In the genomic region with DNA sequence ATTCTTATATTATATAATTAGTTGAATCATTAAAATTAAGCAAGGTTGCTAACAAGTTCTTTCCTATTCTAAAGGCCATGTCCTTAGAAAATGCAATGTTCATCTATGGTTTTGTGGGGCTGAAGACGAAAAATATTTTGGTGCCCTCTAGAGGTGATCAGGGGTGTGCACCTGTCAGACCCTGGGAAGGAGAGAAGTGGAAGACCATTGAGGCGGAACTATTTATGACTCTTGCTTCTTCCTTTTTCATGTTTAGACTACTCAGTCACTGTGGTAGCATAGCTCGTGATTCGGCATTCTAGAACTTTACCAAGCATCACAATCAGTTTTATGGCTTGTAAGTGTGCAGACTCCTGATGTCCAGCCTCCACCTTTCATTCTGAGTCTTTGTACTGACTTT, we compare ENCODE assay signal across 11 mouse cellular contexts. TPM values are rescaled to one million over a fixed set of nuclear protein-coding genes. Genes with fewer than 3 reads are reported as not detected.
DNase-seq lines count a peak whose midpoint lies in the region; ATAC-seq and TF ChIP-seq lines count a peak whose summit lies in the region.
"Had no signal": no experiment of that assay in that cellular context is flagged by ENCODE, and none has a peak within 500 bp of the region (broad histone marks: within the 10 kb centered on the region; RNA-seq: fewer than 3 reads in every experiment).

No protein-coding gene starts in this region.

- H3K36me3 ChIP-seq in intestine, postnatal 0 days (ENCODE audit: control insufficient read depth, insufficient read depth): no peaks in the 10 kb centered on the region
- no peaks in the 10 kb centered on the region for H3K36me3 ChIP-seq in intestine, embryonic 16.5 days (ENCODE audit: control insufficient read depth, insufficient read depth, low read length)
- no peaks in the 10 kb centered on the region for H3K36me3 ChIP-seq in stomach, postnatal 0 days (ENCODE audit: control insufficient read depth, insufficient read depth, low read length)
- H3K36me3 ChIP-seq: liver, embryonic 13.5 days had no signal

- peaks cover 9% of the 10 kb centered on the region for H3K27me3 ChIP-seq in intestine, postnatal 0 days (replicated peaks; ENCODE audit: control insufficient read depth, insufficient read depth, low read length)
- peaks cover 8% of the 10 kb centered on the region for H3K27me3 ChIP-seq in intestine, embryonic 16.5 days (replicated peaks; ENCODE audit: control insufficient read depth, insufficient read depth, low read length)
- H3K27me3 ChIP-seq in stomach, postnatal 0 days (ENCODE audit: control insufficient read depth, insufficient read depth, low read length): 0 out of 2 replicates have a peak, but pooled peaks cover 1% of the 10 kb centered on the region

- 20% methylated on average over 4 of the region's 4 CpGs for WGBS in intestine, postnatal 0 days
- 19% methylated on average over 4 of the region's 4 CpGs for WGBS in intestine, embryonic 16.5 days
- whole genome bisulfite sequencing in stomach, postnatal 0 days: 45% methylated on average over 4 of the region's 4 CpGs

- peaks cover 4% of the 10 kb centered on the region; the same call in 1 of the 2 replicates for H3K4me1 ChIP-seq in intestine, postnatal 0 days (replicated peaks; ENCODE audit: control insufficient read depth, insufficient read depth, low read length)
- H3K4me1 ChIP-seq in intestine, embryonic 16.5 days (ENCODE audit: control insufficient read depth, insufficient read depth, low read length): peaks cover 7% of the 10 kb centered on the region
- 0 out of 2 replicates have a peak, but pooled peaks cover 3% of the 10 kb centered on the region for H3K4me1 ChIP-seq in stomach, postnatal 0 days (replicated peaks; ENCODE audit: control insufficient read depth, insufficient read depth)

- DNase-seq in urinary bladder, postnatal 14 days (ENCODE audit: low spot score): peak; percentile 18
- no peak for DNase-seq in urinary bladder, adult 2 months (ENCODE audit: low spot score)
- DNase-seq in embryo, embryonic 11 days: peak; percentile 56
- DNase-seq in stomach, postnatal 0 days (ENCODE audit: low spot score): no peak
- no peak for DNase-seq in gastrocnemius, postnatal 4 days (ENCODE audit: low spot score in 2 of 2)
- DNase-seq in cerebellum, postnatal 4 days (ENCODE audit: low spot score in 2 of 2): no peak
- DNase-seq: liver, embryonic 13.5 days; thymus, adult 18-20 months had no signal

- ATAC-seq in intestine, postnatal 0 days: no peak
- ATAC-seq in intestine, embryonic 16.5 days: no peak
- ATAC-seq in stomach, postnatal 0 days (ENCODE audit: low FRiP score, low TSS enrichment): no peak
- ATAC-seq: forebrain, embryonic 16.5 days had no signal

- H3K4me3 ChIP-seq in intestine, postnatal 0 days (ENCODE audit: low read depth, low read length): no peak overlapping the region
- no peak overlapping the region for H3K4me3 ChIP-seq in intestine, embryonic 16.5 days (ENCODE audit: low read length)
- no peak overlapping the region for H3K4me3 ChIP-seq in stomach, postnatal 0 days (ENCODE audit: low read depth, low read length)
- H3K4me3 ChIP-seq: liver, embryonic 13.5 days had no signal

- H3K9me3 ChIP-seq in intestine, postnatal 0 days (ENCODE audit: control insufficient read depth): no peaks in the 10 kb centered on the region
- H3K9me3 ChIP-seq in intestine, embryonic 16.5 days (ENCODE audit: control insufficient read depth, low read length): no peaks in the 10 kb centered on the region
- H3K9me3 ChIP-seq in stomach, postnatal 0 days (ENCODE audit: control insufficient read depth, low read length): no peaks in the 10 kb centered on the region
- H3K9me3 ChIP-seq: liver, embryonic 13.5 days had no signal

- TF ChIP-seq EP300 in stomach, postnatal 0 days (optimal IDR thresholded peaks at IDR 0.05): no peak

- H3K27ac ChIP-seq in intestine, postnatal 0 days (ENCODE audit: low read depth, low read length): no peak overlapping the region
- H3K27ac ChIP-seq in intestine, embryonic 16.5 days (ENCODE audit: low read length): no peak overlapping the region
- H3K27ac ChIP-seq in stomach, postnatal 0 days (replicated peaks): no peak overlapping the region
- H3K27ac ChIP-seq: liver, embryonic 13.5 days had no signal

- H3K4me2 ChIP-seq in intestine, postnatal 0 days (replicated peaks; ENCODE audit: low read depth): no peak overlapping the region
- no peak overlapping the region for H3K4me2 ChIP-seq in intestine, embryonic 16.5 days (ENCODE audit: low read depth, low read length)
- no peak overlapping the region for H3K4me2 ChIP-seq in stomach, postnatal 0 days (replicated peaks; ENCODE audit: low read depth)
- H3K4me2 ChIP-seq: liver, embryonic 13.5 days had no signal

- no peak overlapping the region for H3K9ac ChIP-seq in intestine, postnatal 0 days (ENCODE audit: low read depth, low read length)
- H3K9ac ChIP-seq in intestine, embryonic 16.5 days (ENCODE audit: low read depth, low read length): no peak overlapping the region
- no peak overlapping the region for H3K9ac ChIP-seq in stomach, postnatal 0 days (ENCODE audit: low read length)
- H3K9ac ChIP-seq: liver, embryonic 13.5 days had no signal

- peak; percentile 75 for TF ChIP-seq CTCF in intestine, postnatal 0 days (IDR thresholded peaks at IDR 0.05; ENCODE audit: low read depth)
- peak; percentile 77 for TF ChIP-seq CTCF in stomach, postnatal 0 days (IDR thresholded peaks at IDR 0.05; ENCODE audit: low read depth)

RNA-seq across cellular contexts. Expression of gene Slit2, which starts 3.6 kb away (rescaled TPM):
- polyA plus RNA-seq in intestine, postnatal 0 days (2015; fragmentation: Nextera tagmentation; extraction: Ambion mirVana): 4.6 and 4.9 TPM in 2 replicates
- polyA plus RNA-seq in intestine, embryonic 16.5 days (2015; fragmentation: Nextera tagmentation; extraction: Ambion mirVana): 11.6 TPM in 2 replicates
- polyA plus RNA-seq in urinary bladder, adult 2 months (2012; rRNA removed): 4.8 and 6.5 TPM in 2 replicates
- 7.8 and 9.1 TPM in 2 replicates for polyA plus RNA-seq in stomach, postnatal 0 days (2015; fragmentation: Nextera tagmentation; extraction: Ambion mirVana)
- total RNA-seq in gastrocnemius, postnatal 4 days (2021): 1 to 10 TPM; 7.6 to 8.9 TPM

Comparison
In these comparisons a context has a peak if more than half of its experiments do, and no peak if none do; other contexts are left out.
1. DNase-seq: peak in urinary bladder, postnatal 14 days (single experiment) and embryo, embryonic 11 days (single experiment); none in urinary bladder, adult 2 months (single experiment), stomach, postnatal 0 days (single experiment), gastrocnemius, postnatal 4 days (0 of 2) and cerebellum, postnatal 4 days (0 of 2).